In genomic region chr16:18798841-18799240, GRCm38 (mm10) we compare ENCODE assay signal across 8 mouse cellular contexts. TPM values are rescaled to one million over a fixed set of nuclear protein-coding genes. Genes with fewer than 3 reads are reported as not detected.
DNase-seq lines count a peak whose midpoint lies in the region.

No protein-coding gene starts in this region.

- DNase-seq in cerebellum, adult 18-20 months: peak; percentile 40 to 43
- no peak for DNase-seq in cerebellum, adult 11-12 months
- peak; percentile 28 for DNase-seq in A20 (ENCODE audit: low read depth, low spot score)
- peak; percentile 76 for DNase-seq in cerebellum, postnatal 10 days
- DNase-seq in gastrocnemius, postnatal 10 days: peak; percentile 43
- DNase-seq in kidney, postnatal 4 days: peak; percentile 79 to 81
- DNase-seq in lung, postnatal 36 days: peak; percentile 80
- DNase-seq in right cerebral cortex, postnatal 4 days: peak; percentile 71

RNA-seq across cellular contexts. Expression of gene Ufd1, which starts 12.7 kb away (rescaled TPM):
- 10 to 100 TPM; 49.2 to 52.9 TPM for total RNA-seq in gastrocnemius, postnatal 10 days (2021)

RNA-seq across cellular contexts. Expression of gene Cdc45, which starts 12.9 kb away (rescaled TPM):
- total RNA-seq in gastrocnemius, postnatal 10 days (2021): 1 to 10 TPM; 4.2 to 5.5 TPM

RNA-seq across cellular contexts. Expression of gene Cldn5, which starts 22.2 kb away (rescaled TPM):
- total RNA-seq in gastrocnemius, postnatal 10 days (2021): 10 to 100 TPM; 42.8 to 43.1 TPM

RNA-seq across cellular contexts. Expression of gene 2510002D24Rik, which starts 37.5 kb away (rescaled TPM):
- 10 to 100 TPM; 18.3 to 19.6 TPM for total RNA-seq in gastrocnemius, postnatal 10 days (2021)

RNA-seq across cellular contexts. Expression of gene Gm28539, which starts 37.5 kb away (rescaled TPM):
- 1 to 10 TPM; 4.8 to 5.5 TPM for total RNA-seq in gastrocnemius, postnatal 10 days (2021)
